Comparison of ENCODE assay signal across 8 mouse cellular contexts in the genomic region with DNA sequence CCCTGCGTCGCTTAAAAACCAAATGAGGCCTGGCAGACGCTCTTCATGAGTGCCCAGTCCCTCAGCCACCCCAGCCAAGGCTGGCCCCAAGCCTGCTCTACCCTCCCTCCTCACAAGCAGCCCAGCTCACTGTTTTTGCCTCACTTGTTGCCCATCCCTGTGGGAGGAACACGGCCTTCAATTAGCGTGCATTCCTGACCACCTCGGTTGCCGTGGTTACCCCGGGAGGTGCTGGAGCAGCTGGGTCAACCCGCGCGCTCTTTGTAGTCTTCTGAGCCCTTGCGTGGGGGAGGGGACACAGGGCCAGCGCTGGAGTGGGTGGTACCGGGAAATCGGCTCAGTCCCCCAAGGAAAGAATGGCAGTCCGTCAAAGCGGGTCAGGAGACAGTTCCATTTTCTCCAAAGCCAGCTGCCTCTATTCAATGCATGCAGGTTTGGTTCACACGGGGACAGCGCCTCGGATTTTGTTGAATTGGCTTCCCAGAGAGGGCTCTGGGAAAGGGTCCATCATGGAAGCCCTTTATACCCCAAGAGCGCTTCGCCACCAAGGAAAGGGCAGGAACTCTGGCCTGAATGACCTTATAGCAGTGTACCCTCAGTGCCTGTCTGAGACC. TPM values are rescaled to one million over a fixed set of nuclear protein-coding genes. Genes with fewer than 3 reads are reported as not detected.
A peak's percentile ranks its signal among the peaks of the same experiment; 100 is the strongest.
DNase-seq lines count a peak whose midpoint lies in the region; ATAC-seq lines count a peak whose summit lies in the region.

No protein-coding gene starts in this region.

- peaks cover 4% of the 10 kb centered on the region; the same call in 1 of the 2 replicates for H3K27me3 ChIP-seq in heart, embryonic 13.5 days (replicated peaks)
- no peaks in the 10 kb centered on the region for H3K27me3 ChIP-seq in embryonic facial prominence, embryonic 10.5 days (replicated peaks; ENCODE audit: low read depth, poor library complexity, severe bottlenecking)
- H3K27me3 ChIP-seq in hindbrain, embryonic 14.5 days (ENCODE audit: control insufficient read depth, insufficient read depth, low read length), result no peaks in the 10 kb centered on the region
- no peaks in the 10 kb centered on the region for H3K27me3 ChIP-seq in midbrain, embryonic 12.5 days
- H3K27me3 ChIP-seq in stomach, embryonic 14.5 days (ENCODE audit: control insufficient read depth, insufficient read depth, low read length), result no peaks in the 10 kb centered on the region

- DNase-seq in heart, adult 18-20 months, result no peak
- peak; percentile 95 for DNase-seq in embryonic facial prominence, embryonic 10.5 days (ENCODE audit: low spot score)
- peak; percentile 84 for DNase-seq in hindbrain, embryonic 14.5 days (ENCODE audit: low spot score)
- peak; percentile 72 to 82 for DNase-seq in layer of hippocampus, postnatal 36 days
- DNase-seq in T-cell, adult 2 months (ENCODE audit: low spot score), result no peak

- H3K36me3 ChIP-seq in heart, embryonic 13.5 days, result no peaks in the 10 kb centered on the region
- no peaks in the 10 kb centered on the region for H3K36me3 ChIP-seq in embryonic facial prominence, embryonic 10.5 days (replicated peaks)
- H3K36me3 ChIP-seq in hindbrain, embryonic 14.5 days (replicated peaks; ENCODE audit: control insufficient read depth, insufficient read depth), result no peaks in the 10 kb centered on the region
- no peaks in the 10 kb centered on the region for H3K36me3 ChIP-seq in midbrain, embryonic 12.5 days
- H3K36me3 ChIP-seq in stomach, embryonic 14.5 days (ENCODE audit: control insufficient read depth, insufficient read depth, low read length), result no peaks in the 10 kb centered on the region

- H3K9ac ChIP-seq in heart, embryonic 13.5 days, result peak overlapping the region; percentile 53; the same call in 1 of the 2 replicates
- no peak overlapping the region for H3K9ac ChIP-seq in hindbrain, embryonic 14.5 days
- no peak overlapping the region for H3K9ac ChIP-seq in midbrain, embryonic 12.5 days (replicated peaks)
- H3K9ac ChIP-seq in stomach, embryonic 14.5 days (replicated peaks; ENCODE audit: low read depth, low read length), result no peak overlapping the region

- no peak; the same call in 1 of the 2 replicates for ATAC-seq in heart, embryonic 13.5 days (ENCODE audit: extremely low read depth, insufficient number of reproducible peaks, low FRiP score, low TSS enrichment)
- peak; percentile 89 for ATAC-seq in hindbrain, embryonic 14.5 days (ENCODE audit: low FRiP score)
- peak; percentile 94 for ATAC-seq in midbrain, embryonic 12.5 days (ENCODE audit: low FRiP score, low read depth)
- peak; percentile 90 for ATAC-seq in stomach, embryonic 14.5 days (ENCODE audit: insufficient number of reproducible peaks, insufficient read depth, low FRiP score, low read depth)

- H3K4me1 ChIP-seq in heart, embryonic 13.5 days, result peaks cover 24% of the 10 kb centered on the region
- H3K4me1 ChIP-seq in embryonic facial prominence, embryonic 10.5 days, result peaks cover 81% of the 10 kb centered on the region
- peaks cover 66% of the 10 kb centered on the region for H3K4me1 ChIP-seq in hindbrain, embryonic 14.5 days (replicated peaks; ENCODE audit: control insufficient read depth, insufficient read depth, low read length)
- H3K4me1 ChIP-seq in midbrain, embryonic 12.5 days, result peaks cover 95% of the 10 kb centered on the region
- H3K4me1 ChIP-seq in stomach, embryonic 14.5 days (ENCODE audit: control insufficient read depth, insufficient read depth, low read length), result peaks cover 6% of the 10 kb centered on the region; the same call in 1 of the 2 replicates

- no peaks in the 10 kb centered on the region for H3K9me3 ChIP-seq in heart, embryonic 13.5 days
- H3K9me3 ChIP-seq in embryonic facial prominence, embryonic 10.5 days, result no peaks in the 10 kb centered on the region
- no peaks in the 10 kb centered on the region for H3K9me3 ChIP-seq in hindbrain, embryonic 14.5 days (ENCODE audit: control insufficient read depth, low read length)
- H3K9me3 ChIP-seq in midbrain, embryonic 12.5 days, result no peaks in the 10 kb centered on the region
- H3K9me3 ChIP-seq in stomach, embryonic 14.5 days (ENCODE audit: control insufficient read depth, low read depth, low read length), result no peaks in the 10 kb centered on the region

- peak overlapping the region; percentile 43 for H3K4me3 ChIP-seq in heart, embryonic 13.5 days
- H3K4me3 ChIP-seq in embryonic facial prominence, embryonic 10.5 days, result peak overlapping the region; percentile 48
- H3K4me3 ChIP-seq in hindbrain, embryonic 14.5 days (replicated peaks; ENCODE audit: low read length), result no peak overlapping the region
- peak overlapping the region; percentile 6 for H3K4me3 ChIP-seq in midbrain, embryonic 12.5 days
- peak overlapping the region; percentile 3; the same call in 1 of the 2 replicates for H3K4me3 ChIP-seq in stomach, embryonic 14.5 days (ENCODE audit: low read depth, low read length)

- H3K4me2 ChIP-seq in heart, embryonic 13.5 days, result peak overlapping the region; percentile 71
- peak overlapping the region; percentile 41 for H3K4me2 ChIP-seq in hindbrain, embryonic 14.5 days (replicated peaks)
- peak overlapping the region; percentile 38 for H3K4me2 ChIP-seq in midbrain, embryonic 12.5 days (replicated peaks)
- peak overlapping the region; percentile 38 for H3K4me2 ChIP-seq in stomach, embryonic 14.5 days (replicated peaks; ENCODE audit: low read depth, low read length)

- WGBS in heart, embryonic 13.5 days, result 9% methylated on average over 22 of the region's 22 CpGs
- 2% methylated on average over 22 of the region's 22 CpGs for WGBS in embryonic facial prominence, embryonic 10.5 days
- 2% methylated on average over 22 of the region's 22 CpGs for whole genome bisulfite sequencing in hindbrain, embryonic 14.5 days
- under 1% methylated on average over 22 of the region's 22 CpGs for whole genome bisulfite sequencing in midbrain, embryonic 12.5 days
- WGBS in stomach, embryonic 14.5 days, result 7% methylated on average over 22 of the region's 22 CpGs

- no peak overlapping the region for H3K27ac ChIP-seq in heart, embryonic 13.5 days (replicated peaks)
- peak overlapping the region; percentile 77 for H3K27ac ChIP-seq in embryonic facial prominence, embryonic 10.5 days (replicated peaks)
- peak overlapping the region; percentile 60 for H3K27ac ChIP-seq in hindbrain, embryonic 14.5 days
- H3K27ac ChIP-seq in midbrain, embryonic 12.5 days (replicated peaks), result peak overlapping the region; percentile 93
- no peak overlapping the region for H3K27ac ChIP-seq in stomach, embryonic 14.5 days (ENCODE audit: low read length)

RNA-seq across cellular contexts. Expression of a gene that starts 28.8 kb away (rescaled TPM):
- polyA plus RNA-seq in heart, embryonic 13.5 days (2015; fragmentation: Nextera tagmentation; extraction: Ambion mirVana), result 1.2 TPM in 2 replicates
- 1 to 10 TPM; 2.2 to 3.8 TPM for total RNA-seq in heart, adult 18-20 months (2021)
- 1.8 and 3.3 TPM in 2 replicates for polyA plus RNA-seq in embryonic facial prominence, embryonic 10.5 days (2016; fragmentation: Nextera tagmentation; extraction: Ambion mirVana)
- 3.6 and 4.1 TPM in 2 replicates for polyA plus RNA-seq in hindbrain, embryonic 14.5 days (2014; fragmentation: Nextera tagmentation; extraction: Ambion mirVana)
- total RNA-seq in layer of hippocampus, postnatal 36 days (2021), result 10 to 100 TPM; 66.1 to 69.9 TPM
- 10.8 and 11.1 TPM in 2 replicates for polyA plus RNA-seq in midbrain, embryonic 12.5 days (2016; fragmentation: Nextera tagmentation; extraction: Ambion mirVana)
- polyA plus RNA-seq in stomach, embryonic 14.5 days (2014; fragmentation: Nextera tagmentation; extraction: Ambion mirVana), result 1.1 TPM in 2 replicates

RNA-seq across cellular contexts. Expression of a gene that starts 44.2 kb away (rescaled TPM):
- polyA plus RNA-seq in heart, embryonic 13.5 days (2015; fragmentation: Nextera tagmentation; extraction: Ambion mirVana), result not detected in 2 replicates
- total RNA-seq in heart, adult 18-20 months (2021), result not detected
- polyA plus RNA-seq in embryonic facial prominence, embryonic 10.5 days (2016; fragmentation: Nextera tagmentation; extraction: Ambion mirVana), result 0.15 TPM in 1 of 2 replicates, not detected in the other
- 0.20 TPM in 1 of 2 replicates, not detected in the other for polyA plus RNA-seq in hindbrain, embryonic 14.5 days (2014; fragmentation: Nextera tagmentation; extraction: Ambion mirVana)
- not detected for total RNA-seq in layer of hippocampus, postnatal 36 days (2021)
- 0.10 TPM in 1 of 2 replicates, not detected in the other for polyA plus RNA-seq in midbrain, embryonic 12.5 days (2016; fragmentation: Nextera tagmentation; extraction: Ambion mirVana)
- 0.16 TPM in 1 of 2 replicates, not detected in the other for polyA plus RNA-seq in stomach, embryonic 14.5 days (2014; fragmentation: Nextera tagmentation; extraction: Ambion mirVana)

Comparison
In these comparisons a context has a peak if more than half of its experiments do, and no peak if none do; other contexts are left out.
1. H3K27ac ChIP-seq: peak in embryonic facial prominence, embryonic 10.5 days (single experiment), hindbrain, embryonic 14.5 days (single experiment) and midbrain, embryonic 12.5 days (single experiment); none in heart, embryonic 13.5 days (single experiment) and stomach, embryonic 14.5 days (single experiment).
2. DNase-seq: peak in embryonic facial prominence, embryonic 10.5 days (single experiment), hindbrain, embryonic 14.5 days (single experiment) and layer of hippocampus, postnatal 36 days (2 of 2); none in heart, adult 18-20 months (0 of 2) and T-cell, adult 2 months (single experiment).
3. Peak in every context shown above with its lines, with median percentiles within 50 percentile points of each other: H3K4me2 ChIP-seq.